Mouse (Mus musculus): Measurements from ENCODE around the gene Rarres2. TPM values are rescaled to one million over a fixed set of nuclear protein-coding genes. Genes with fewer than 3 reads are reported as not detected.

Rarres2 gene
- 87.2 and 87.9 TPM in 2 replicates for polyA plus RNA-seq (2015; fragmentation: Nextera tagmentation; extraction: Ambion mirVana)

- Histone ChIP-seq H3K4me2 (replicated peaks) (peak within 1 kb of the TSS; percentile 44), H3K27me3 (replicated peaks) (no peaks in the 10 kb centered on the region), H3K4me1 (replicated peaks) (peaks cover 21% of the 10 kb centered on the region), H3K9me3 (no peaks in the 10 kb centered on the region), H3K27ac (peak within 1 kb of the TSS; percentile 64), H3K9ac (no peak within 1 kb of the TSS), H3K36me3 (0 out of 2 replicates have a peak, but pooled peaks cover 4% of the 10 kb centered on the region), H3K4me3 (replicated peaks) (peak within 1 kb of the TSS; percentile 7; the same call in 1 of the 2 replicates)
- WGBS: 20% methylated on average over 6 of the region's 6 CpGs
- peak; percentile 83 for ATAC-seq
Measured at GRCm38 (mm10) chr6:48572572-48573061, at the start of gene Rarres2. Gene Rarres2 (minus strand): TSS chr6:48572789.

DNA sequence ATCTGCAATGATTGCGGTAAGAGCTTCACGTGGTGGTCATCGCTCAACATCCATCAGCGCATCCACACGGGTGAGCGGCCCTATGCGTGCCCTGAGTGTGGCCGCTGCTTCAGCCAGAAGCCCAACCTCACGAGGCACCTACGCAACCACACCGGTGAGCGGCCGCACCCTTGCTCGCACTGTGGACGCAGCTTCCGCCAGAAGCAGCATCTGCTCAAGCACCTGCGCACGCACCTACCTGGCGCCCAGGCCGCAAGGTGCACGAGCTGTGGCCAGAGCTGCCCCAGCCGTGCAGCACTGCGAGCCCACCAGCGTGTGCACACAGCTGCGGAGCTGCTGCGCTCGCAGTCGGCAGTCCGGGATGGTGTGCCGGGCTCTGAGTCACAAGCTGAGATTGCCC is 47.4 kb upstream of the Rarres2 start:
- Histone ChIP-seq H3K4me1 (replicated peaks) (no peaks in the 10 kb centered on the region), H3K36me3 (peaks cover 18% of the 10 kb centered on the region), H3K9me3 (no peaks in the 10 kb centered on the region), H3K9ac (no peak overlapping the region), H3K4me2 (replicated peaks) (no peak overlapping the region), H3K27me3 (replicated peaks) (no peaks in the 10 kb centered on the region), H3K4me3 (replicated peaks) (no peak overlapping the region), H3K27ac (no peak overlapping the region)
- 92% methylated on average over 30 of the region's 30 CpGs for WGBS
- ATAC-seq: no peak

DNA sequence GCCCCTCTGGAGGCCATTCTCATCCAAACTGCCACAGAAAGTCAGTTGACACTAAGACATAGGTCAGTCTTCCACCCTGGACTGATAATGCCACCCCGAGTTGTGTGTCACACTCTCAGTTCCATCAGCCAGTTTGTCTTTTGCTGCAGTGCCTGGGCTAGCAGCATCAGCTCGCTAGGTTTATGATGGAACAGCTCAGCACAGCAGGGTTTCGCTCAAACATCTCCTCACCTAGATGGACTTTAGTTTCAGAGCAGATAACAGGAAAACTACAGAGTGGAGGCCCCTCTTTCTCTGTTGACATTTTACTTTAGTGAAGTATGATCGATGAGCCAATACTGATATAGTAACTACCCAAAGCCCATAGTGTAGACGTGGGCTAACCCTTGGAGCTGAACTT is 42.2 kb upstream of the Rarres2 start:
- 72% methylated on average over 5 of the region's 5 CpGs for WGBS
- Histone ChIP-seq H3K4me2 (replicated peaks) (no peak overlapping the region), H3K27me3 (replicated peaks) (no peaks in the 10 kb centered on the region), H3K4me3 (replicated peaks) (no peak overlapping the region), H3K27ac (no peak overlapping the region), H3K9me3 (no peaks in the 10 kb centered on the region), H3K36me3 (peaks cover 8% of the 10 kb centered on the region), H3K9ac (no peak overlapping the region), H3K4me1 (replicated peaks) (no peaks in the 10 kb centered on the region)
- peak; percentile 62 for ATAC-seq

DNA sequence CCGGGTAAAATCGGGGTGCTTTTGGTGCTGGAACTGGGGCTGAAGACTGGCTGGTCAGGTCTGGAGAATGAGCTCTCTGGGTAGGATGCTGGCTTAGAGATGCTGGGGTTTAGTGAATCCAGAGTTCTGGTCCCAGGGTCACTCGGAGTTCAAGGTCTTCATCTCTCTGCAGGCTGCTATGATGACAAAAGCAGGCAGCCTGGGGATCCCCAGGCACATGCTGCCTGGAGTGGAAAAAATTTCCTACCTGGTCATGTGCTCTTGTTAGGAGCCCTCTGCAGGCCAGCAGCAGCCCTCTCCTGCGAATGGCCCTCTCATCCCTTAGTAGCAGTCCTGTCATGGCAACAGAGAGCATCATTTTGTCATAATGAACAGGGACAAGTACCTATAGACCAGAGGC is 40.9 kb upstream of the Rarres2 start:
- no peak for ATAC-seq
- no peaks in the 10 kb centered on the region for H3K9me3 ChIP-seq
- no peaks in the 10 kb centered on the region for H3K36me3 ChIP-seq
- no peak overlapping the region for H3K27ac ChIP-seq
- no peak overlapping the region for H3K9ac ChIP-seq
- H3K4me3 ChIP-seq (replicated peaks): no peak overlapping the region
- WGBS: 89% methylated on average over 4 of the region's 4 CpGs
- H3K4me1 ChIP-seq (replicated peaks): no peaks in the 10 kb centered on the region
- no peak overlapping the region for H3K4me2 ChIP-seq (replicated peaks)
- H3K27me3 ChIP-seq (replicated peaks): no peaks in the 10 kb centered on the region

DNA sequence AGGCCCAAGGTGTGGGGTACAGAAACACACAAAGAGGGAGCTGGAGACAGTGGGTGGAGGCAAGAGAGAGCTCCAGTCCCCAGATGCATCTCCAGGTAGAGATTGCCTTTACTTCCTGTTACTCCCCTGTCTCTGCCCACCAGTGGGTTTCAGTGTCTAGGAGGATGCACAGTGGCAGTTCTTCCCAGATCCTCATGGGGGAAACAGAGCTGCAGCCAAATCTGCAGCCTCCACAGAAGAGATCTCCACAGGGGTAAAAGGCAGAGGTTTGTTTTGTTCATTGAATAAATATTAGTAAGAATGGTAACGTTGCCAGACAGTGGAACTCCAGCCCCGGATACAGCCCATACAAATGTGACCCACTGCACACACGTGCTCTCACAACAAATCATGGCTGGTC is 38.1 kb upstream of the Rarres2 start:
- H3K9ac ChIP-seq: no peak overlapping the region
- no peak overlapping the region for H3K4me3 ChIP-seq (replicated peaks)
- H3K27ac ChIP-seq: 0 out of 2 replicates have a peak overlapping the region, but pooled peaks have one; percentile 9
- H3K4me1 ChIP-seq (replicated peaks): no peaks in the 10 kb centered on the region
- H3K27me3 ChIP-seq (replicated peaks): no peaks in the 10 kb centered on the region
- no peaks in the 10 kb centered on the region for H3K9me3 ChIP-seq
- H3K36me3 ChIP-seq: no peaks in the 10 kb centered on the region
- WGBS: 51% methylated on average over 3 of the region's 3 CpGs
- ATAC-seq: no peak
- H3K4me2 ChIP-seq (replicated peaks): no peak overlapping the region

DNA sequence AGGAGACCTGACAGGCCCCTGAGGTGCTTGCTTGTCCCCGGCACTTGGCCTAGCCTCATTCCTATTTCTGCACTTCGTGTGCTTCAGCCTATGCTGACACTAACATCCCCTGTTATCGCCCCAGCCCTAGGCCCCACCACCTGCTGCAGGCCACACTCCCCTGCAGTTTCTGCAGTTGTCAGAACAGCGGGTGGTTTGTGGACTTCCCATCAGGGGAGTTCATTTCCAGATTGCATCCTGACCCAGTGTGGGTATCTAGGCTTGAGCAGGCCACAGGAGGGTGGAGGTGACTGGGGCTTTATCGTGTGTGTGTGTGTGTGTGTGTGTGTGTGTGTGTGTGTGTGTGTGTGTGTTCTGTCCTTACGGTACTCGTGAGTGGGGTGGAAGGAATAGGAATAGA is 36.9 kb upstream of the Rarres2 start:
- Histone ChIP-seq H3K27ac (no peak overlapping the region), H3K4me2 (replicated peaks) (no peak overlapping the region), H3K4me3 (replicated peaks) (no peak overlapping the region), H3K36me3 (no peaks in the 10 kb centered on the region), H3K27me3 (replicated peaks) (no peaks in the 10 kb centered on the region), H3K4me1 (replicated peaks) (no peaks in the 10 kb centered on the region), H3K9ac (no peak overlapping the region), H3K9me3 (no peaks in the 10 kb centered on the region)
- 71% methylated on average over 7 of the region's 7 CpGs for WGBS
- ATAC-seq: no peak

GRCm38 (mm10) chr6:48608124-48608523 is 35.5 kb upstream of the Rarres2 start:
- H3K4me1 ChIP-seq (replicated peaks): no peaks in the 10 kb centered on the region
- H3K9ac ChIP-seq: no peak overlapping the region
- H3K27me3 ChIP-seq (replicated peaks): no peaks in the 10 kb centered on the region
- ATAC-seq: no peak
- no peak overlapping the region for H3K4me2 ChIP-seq (replicated peaks)
- WGBS: 74% methylated on average over 2 of the region's 2 CpGs
- H3K9me3 ChIP-seq: no peaks in the 10 kb centered on the region
- no peaks in the 10 kb centered on the region for H3K36me3 ChIP-seq
- no peak overlapping the region for H3K4me3 ChIP-seq (replicated peaks)
- H3K27ac ChIP-seq: no peak overlapping the region

DNA sequence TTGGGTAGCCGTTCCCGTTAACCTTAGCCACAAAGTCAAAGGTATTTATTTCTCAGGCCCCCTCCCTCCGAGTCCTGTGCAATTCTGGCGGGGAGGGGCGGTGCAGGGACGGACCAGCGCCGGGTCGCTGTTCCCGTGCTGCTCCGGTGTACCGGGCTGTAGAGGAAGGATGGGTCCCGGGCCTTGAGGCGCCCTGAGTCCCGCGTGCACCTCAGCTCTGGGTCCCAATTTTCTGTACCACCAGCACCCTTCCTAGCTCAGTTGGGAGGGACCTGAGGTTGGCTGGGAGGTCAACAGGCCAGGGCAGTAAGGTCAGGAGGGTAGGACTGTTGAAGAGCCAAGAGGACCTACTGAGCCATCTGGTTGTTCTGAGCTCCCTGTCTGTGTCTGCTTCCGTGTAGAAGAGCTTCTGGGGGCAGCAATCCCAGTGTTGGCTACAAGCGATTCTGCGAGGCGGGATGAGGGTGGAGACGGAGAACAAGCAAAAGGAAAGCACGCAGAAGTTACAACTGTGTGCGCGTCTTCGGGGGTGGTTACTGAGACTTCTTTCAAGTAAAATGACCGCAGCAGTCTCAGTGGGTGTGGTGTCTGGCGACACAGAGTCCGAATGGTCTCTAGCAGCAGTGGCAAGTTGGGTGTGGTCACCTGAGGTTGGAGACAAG is 29.6 kb upstream of the Rarres2 start:
- H3K27ac ChIP-seq: peak overlapping the region; percentile 74
- WGBS: under 1% methylated on average over 28 of the region's 28 CpGs
- H3K27me3 ChIP-seq (replicated peaks): no peaks in the 10 kb centered on the region
- H3K9me3 ChIP-seq: peaks cover 4% of the 10 kb centered on the region
- peak overlapping the region; percentile 91 for H3K4me2 ChIP-seq (replicated peaks)
- 0 out of 2 replicates have a peak, but pooled peaks cover 6% of the 10 kb centered on the region for H3K4me1 ChIP-seq (replicated peaks)
- peak; percentile 83 for ATAC-seq
- H3K4me3 ChIP-seq (replicated peaks): peak overlapping the region; percentile 67
- peaks cover 23% of the 10 kb centered on the region for H3K36me3 ChIP-seq
- peak overlapping the region; percentile 71 for H3K9ac ChIP-seq

DNA sequence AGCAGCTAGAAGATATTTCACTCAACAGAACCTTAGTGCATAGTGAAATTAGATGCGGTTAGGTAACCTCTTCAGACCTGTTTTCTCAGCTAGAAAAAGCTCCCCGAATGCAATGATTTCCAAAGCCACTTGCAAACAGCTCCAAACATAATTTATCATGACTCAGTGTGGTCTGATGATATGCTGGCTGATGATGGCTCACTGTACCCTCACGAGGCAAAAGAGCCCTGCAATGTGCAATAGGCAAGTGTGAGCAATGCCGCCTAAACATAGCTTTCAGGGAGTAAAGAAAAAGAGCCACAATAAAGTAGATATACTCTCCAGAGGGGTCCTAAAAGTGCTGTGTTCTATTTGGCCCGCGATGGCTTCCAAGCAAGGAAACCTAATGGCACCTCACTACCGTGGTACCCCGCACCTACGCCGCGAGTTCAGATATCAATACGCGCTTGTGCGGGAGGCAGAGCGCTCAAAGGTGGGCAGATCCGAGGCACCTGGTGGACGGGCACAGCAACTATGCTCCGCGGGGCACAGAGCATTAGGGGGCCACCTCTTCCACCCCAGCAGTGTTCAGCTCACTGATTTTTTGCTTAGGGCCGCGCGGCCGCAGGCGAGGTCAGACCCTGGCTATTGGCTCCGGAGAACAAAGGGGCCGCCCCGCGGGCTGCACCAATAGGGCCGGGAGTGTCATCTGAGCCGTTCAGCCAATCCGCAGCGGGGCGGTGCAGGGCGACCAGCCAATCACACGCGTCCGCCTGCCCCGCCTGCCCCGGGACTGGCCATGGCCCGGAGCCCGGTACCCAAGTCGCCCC is 28.9 kb upstream of the Rarres2 start, which contains the start of gene Zfp775:
Gene Zfp775, plus strand, starts transcription at position 793 of the 809 bp plus-strand sequence.
- ATAC-seq: peak; percentile 99
- H3K4me3 ChIP-seq (replicated peaks): peak within 1 kb of the TSS; percentile 67
- 0 out of 2 replicates have a peak, but pooled peaks cover 6% of the 10 kb centered on the region for H3K4me1 ChIP-seq (replicated peaks)
- H3K9me3 ChIP-seq: peaks cover 12% of the 10 kb centered on the region
- WGBS: 5% methylated on average over 42 of the region's 42 CpGs
- H3K4me2 ChIP-seq (replicated peaks): peak within 1 kb of the TSS; percentile 91
- H3K36me3 ChIP-seq: peaks cover 31% of the 10 kb centered on the region
- H3K27ac ChIP-seq: peak within 1 kb of the TSS; percentile 74
- no peaks in the 10 kb centered on the region for H3K27me3 ChIP-seq (replicated peaks)
- peak within 1 kb of the TSS; percentile 71 for H3K9ac ChIP-seq

- 83% methylated on average over 1 of the region's 1 CpGs for WGBS
- Histone ChIP-seq H3K4me2 (replicated peaks) (no peak overlapping the region), H3K27ac (no peak overlapping the region), H3K9me3 (peaks cover 16% of the 10 kb centered on the region), H3K4me3 (replicated peaks) (no peak overlapping the region), H3K27me3 (replicated peaks) (no peaks in the 10 kb centered on the region), H3K36me3 (peaks cover 39% of the 10 kb centered on the region), H3K4me1 (replicated peaks) (0 out of 2 replicates have a peak, but pooled peaks cover 6% of the 10 kb centered on the region), H3K9ac (no peak overlapping the region)
- ATAC-seq: no peak
Measured at GRCm38 (mm10) chr6:48600594-48600993, 28.0 kb upstream of the Rarres2 start.

- Histone ChIP-seq H3K27ac (no peak overlapping the region), H3K9ac (no peak overlapping the region), H3K36me3 (peaks cover 44% of the 10 kb centered on the region), H3K9me3 (peaks cover 16% of the 10 kb centered on the region), H3K4me1 (replicated peaks) (peaks cover 12% of the 10 kb centered on the region), H3K4me3 (replicated peaks) (no peak overlapping the region), H3K27me3 (replicated peaks) (no peaks in the 10 kb centered on the region), H3K4me2 (replicated peaks) (no peak overlapping the region)
- WGBS: 98% methylated on average over 27 of the region's 27 CpGs
- ATAC-seq: no peak
Measured at GRCm38 (mm10) chr6:48597233-48597625, 24.6 kb upstream of the Rarres2 start.

GRCm38 (mm10) chr6:48596545-48597232 is 24.1 kb upstream of the Rarres2 start:
- ATAC-seq: no peak
- H3K9ac ChIP-seq: no peak overlapping the region
- peaks cover 12% of the 10 kb centered on the region for H3K4me1 ChIP-seq (replicated peaks)
- H3K4me2 ChIP-seq (replicated peaks): no peak overlapping the region
- 96% methylated on average over 45 of the region's 45 CpGs for WGBS
- no peak overlapping the region for H3K4me3 ChIP-seq (replicated peaks)
- peaks cover 16% of the 10 kb centered on the region for H3K9me3 ChIP-seq
- H3K27me3 ChIP-seq (replicated peaks): no peaks in the 10 kb centered on the region
- H3K27ac ChIP-seq: no peak overlapping the region
- peaks cover 44% of the 10 kb centered on the region for H3K36me3 ChIP-seq
